Mouse (Mus musculus) urinary bladder, postnatal 14 days (tissue): ENCODE measurements around the gene Clstn2.

Source experiments
- DNase-seq: peaks from one replicate; pipeline ENCODE4 v3.0.0; 2021; ENCODE audit warnings: low spot score

Gene Clstn2

DNA sequence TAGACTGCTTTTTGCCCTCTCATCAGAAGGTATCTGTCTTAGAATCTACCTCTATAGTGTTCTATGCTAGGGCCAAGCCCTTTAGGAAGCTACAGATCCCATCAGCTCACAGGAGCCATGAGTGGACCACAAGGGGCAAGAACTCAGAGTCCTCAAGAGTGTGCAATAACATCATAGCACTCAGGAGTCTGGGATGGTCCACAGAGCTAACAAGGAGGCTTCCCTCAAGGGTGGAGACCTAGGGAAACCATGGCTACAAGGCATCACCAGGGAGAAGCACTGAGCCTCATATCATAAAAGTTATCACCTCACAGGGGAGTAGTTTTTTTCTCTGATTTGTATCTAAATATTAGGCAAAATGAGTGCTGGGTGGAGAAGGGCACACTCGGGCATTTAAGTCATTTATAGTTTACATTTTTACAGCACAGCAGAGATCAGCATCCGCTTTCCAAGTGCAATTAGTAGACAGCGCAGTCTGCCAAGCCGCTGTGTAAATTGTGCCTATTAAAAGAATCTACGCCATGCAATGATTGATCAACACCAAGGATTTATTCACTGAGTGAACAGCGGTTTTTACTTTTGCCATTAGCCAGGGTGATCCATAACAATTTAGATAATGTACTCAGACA lies 82.5 kb downstream of the Clstn2 start:
- no peak for DNase-seq

DNA sequence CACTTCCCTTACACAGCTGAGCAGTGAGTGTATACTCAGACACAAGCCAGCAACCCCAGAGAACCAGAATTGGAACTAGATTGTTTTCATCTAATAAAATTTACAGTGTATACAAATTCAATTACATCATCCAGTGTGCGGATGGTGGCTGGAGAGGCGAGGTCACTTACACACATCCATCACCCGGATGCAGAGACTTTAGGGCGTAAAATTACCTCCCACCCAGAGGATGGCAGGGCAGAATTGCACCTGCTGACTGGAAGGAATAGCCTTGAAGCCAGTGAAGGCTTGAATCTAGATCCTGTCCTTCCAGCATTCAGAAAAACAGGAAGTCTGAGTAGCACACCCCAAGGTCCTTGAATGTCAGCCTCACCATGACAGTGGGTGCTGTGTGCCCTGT lies 113.7 kb downstream of the Clstn2 start:
- DNase-seq: no peak

DNA sequence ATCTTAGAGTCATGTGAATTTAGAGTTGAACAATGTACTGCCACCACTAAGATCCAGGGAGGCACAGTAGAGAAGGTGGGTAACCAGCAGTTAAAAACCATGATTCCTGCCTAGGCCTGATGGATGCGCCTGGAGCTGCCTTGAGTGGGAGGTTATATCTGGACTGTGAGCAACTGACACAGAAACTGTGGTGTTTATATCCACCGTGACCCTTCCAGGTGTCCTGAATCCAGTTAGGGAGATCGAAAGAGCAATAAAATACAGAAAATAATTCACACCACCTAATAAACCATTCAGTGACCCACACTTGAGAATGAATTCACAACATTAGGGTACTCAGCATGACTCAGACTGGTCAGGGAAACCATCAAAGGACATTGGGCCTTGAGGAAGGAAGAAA lies 141.6 kb downstream of the Clstn2 start:
- no peak for DNase-seq

DNA sequence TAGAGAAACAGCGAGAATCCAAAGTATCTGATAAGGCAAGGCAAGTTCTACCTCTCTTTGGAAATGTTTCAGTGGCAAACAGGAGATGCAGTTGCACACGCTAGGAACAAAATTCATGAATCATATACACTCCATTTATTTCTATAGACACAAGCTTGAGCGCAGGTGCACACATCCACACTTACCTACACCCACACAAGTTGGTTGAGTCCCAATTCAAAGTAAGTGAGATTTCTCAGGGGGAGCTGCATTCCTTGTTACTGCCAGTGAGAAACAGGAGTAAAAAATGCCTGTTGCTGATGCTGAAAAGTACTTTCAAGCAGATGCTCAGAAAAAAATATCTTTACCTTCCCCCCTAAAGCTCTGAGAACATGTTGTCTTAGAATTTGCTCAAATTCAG lies 149.6 kb downstream of the Clstn2 start:
- DNase-seq: no peak

DNA sequence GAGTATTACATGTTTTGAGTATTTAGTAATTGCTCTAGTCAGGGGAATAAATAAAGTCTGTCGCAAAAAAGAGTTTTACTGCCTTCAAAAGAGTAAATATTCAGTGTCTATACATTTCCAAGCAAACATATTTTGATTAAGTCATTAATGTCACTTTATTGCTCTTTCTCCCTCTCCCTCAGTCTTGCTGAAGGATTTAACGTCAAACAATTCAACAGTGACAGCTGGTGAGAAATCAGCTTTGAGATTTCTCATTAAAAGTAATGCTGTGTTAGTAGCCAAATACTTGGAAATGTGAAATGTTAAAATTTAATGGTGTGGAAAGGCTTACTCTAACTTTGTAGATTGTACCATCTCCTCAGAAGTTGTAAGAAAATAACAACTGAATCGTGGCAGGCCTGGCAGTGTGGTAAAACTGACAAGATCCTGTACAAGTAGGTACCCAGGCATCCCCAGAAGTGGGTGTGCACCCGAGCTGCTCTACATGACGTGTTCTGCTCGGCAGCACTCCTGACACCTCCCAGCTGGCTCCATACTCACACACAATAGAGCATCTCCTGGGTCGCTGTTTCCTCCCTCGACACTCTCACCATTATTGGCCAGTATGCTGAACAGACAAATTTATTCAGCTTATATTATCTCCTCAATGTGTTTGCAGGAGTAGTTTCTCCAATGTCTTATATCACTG lies 165.8 kb downstream of the Clstn2 start:
- no peak for DNase-seq

DNA sequence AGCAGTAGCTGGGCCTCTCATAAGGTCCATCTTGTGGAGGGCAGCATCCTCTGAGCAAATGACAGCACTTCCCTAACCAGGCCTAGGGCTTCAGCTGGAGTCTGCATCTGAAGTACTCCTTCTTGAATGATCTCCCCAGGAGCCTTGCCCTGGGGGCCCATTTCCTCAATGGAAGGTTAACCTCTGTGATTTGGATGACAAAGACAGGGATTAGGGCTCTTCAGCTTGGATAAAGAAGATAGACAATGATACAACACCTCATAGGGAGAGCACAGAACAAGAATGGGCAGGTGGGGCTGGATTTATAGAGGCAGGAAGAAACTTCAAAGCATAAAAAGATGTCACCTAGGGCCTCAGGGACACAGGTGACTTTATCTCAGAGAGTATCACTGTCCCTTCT lies 180.1 kb downstream of the Clstn2 start:
- no peak for DNase-seq

DNA sequence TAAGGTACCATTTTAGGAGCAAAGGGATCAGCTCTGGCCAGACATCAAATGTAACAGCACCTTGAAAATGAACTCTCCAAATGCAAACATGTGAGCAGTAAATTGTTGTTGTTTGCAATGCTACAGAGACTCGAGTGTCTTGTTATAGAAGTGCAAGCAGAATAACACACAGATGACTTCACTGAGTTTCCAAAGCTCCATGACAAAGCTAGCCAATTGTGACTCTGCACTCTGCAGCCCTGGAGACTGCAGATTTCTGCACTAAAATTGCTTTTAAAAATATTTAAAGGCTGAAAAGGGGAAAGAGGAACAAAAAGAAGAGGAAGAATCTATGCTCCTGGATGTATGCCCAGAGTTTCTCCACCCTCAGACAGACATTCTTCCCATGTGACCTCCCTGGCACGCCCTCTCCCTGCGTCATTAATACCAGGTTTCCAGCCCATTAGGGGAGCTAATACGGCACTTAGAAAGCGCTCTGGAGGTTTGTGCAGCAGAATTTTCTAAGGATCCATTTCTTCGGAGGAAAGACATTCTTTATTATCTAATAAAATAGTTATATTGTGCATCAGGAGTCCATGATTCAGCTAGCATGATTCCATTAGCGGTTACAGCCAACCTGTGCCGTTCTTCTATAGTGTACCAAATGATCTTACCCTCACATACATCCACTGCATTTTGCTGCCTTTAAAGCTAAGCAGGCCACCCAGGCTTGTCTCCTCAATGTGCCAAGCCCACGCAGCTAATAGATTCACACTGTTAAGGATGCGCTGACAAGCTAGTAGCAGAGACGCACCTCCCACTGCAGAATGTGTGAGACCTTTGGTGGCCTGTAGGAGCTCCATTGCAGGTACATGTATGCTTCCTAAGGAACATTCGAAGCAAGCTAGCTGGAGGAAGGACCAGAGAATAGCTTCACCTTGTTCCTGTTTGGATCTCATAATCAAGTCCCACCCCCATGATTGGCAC lies 184.8 kb downstream of the Clstn2 start:
- DNase-seq: peak; percentile 4

DNA sequence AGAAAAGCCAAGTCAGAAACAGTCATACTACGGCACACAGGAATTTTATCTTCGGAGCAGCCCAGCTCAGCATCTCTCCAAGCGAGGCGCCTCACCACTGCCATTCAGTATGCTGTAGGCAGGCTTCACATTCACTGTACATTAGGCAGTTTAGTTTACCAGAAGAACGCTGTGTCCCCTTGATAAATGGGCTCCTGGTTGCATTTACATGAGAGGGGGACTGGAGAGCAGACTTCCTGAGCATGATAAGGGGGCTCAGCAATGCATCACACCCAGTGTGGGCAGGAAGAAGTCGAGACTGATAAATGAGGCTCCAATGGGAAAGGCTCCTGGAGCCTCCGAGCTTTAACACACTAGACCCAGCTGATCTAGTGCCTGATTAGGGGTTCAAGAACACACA lies 190.9 kb downstream of the Clstn2 start:
- no peak for DNase-seq

DNA sequence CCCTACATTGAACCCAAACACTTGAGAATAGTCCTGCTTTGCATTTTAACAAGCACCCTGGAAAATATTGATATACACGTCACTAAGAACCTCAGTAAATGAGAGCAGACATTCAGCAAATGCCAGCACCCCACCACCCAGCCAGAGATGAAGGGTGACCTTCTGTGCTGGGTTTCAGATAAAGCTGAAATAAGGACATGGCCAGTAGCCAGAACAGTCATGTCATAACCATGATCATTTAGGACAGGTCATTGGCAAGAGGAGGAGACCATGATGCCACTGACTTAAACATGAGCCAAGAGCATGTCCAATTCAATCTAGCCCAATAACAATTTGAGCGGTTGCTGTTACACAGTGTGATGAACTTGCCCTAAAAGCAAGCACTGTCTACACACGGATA lies 201.8 kb downstream of the Clstn2 start:
- DNase-seq: no peak

DNA sequence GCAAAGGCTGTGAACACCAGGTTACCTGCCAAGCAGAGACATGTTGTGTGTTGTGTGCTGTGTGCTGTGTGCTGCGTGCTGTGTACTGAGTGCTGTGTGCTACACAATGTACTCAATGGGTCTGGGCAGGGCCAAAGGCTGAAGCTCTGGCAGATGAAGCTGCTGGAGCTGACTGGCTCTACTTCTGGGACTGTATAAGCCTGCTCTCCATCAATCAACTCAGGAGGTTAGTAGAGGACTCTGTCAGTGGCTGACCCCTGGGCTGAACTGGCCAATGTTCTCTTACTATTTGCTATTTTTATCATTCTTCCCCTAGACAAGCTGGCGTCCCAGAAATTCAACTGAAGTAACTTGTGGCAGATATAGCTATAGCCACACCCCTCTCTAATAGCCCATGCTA lies 203.1 kb downstream of the Clstn2 start:
- DNase-seq: no peak

DNA sequence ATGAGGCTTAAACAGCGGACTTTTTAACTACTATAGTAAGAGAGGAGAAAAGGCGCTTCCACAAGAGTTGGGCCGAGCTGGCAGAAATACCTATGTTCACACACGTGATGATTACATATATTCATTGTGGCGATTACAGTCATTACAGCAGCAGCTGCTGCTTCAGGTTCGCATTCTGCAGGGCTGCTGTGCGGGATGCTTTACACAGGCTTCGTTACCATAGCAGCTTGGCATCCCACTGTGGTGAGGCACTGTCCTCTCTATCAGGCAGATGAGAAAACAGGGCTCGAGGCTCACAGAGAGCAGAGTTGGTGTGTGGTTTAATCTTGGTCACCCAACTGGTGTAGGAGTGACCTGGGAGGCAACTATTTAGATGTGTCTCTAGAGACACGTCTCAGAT lies 205.3 kb downstream of the Clstn2 start:
- DNase-seq: no peak

DNA sequence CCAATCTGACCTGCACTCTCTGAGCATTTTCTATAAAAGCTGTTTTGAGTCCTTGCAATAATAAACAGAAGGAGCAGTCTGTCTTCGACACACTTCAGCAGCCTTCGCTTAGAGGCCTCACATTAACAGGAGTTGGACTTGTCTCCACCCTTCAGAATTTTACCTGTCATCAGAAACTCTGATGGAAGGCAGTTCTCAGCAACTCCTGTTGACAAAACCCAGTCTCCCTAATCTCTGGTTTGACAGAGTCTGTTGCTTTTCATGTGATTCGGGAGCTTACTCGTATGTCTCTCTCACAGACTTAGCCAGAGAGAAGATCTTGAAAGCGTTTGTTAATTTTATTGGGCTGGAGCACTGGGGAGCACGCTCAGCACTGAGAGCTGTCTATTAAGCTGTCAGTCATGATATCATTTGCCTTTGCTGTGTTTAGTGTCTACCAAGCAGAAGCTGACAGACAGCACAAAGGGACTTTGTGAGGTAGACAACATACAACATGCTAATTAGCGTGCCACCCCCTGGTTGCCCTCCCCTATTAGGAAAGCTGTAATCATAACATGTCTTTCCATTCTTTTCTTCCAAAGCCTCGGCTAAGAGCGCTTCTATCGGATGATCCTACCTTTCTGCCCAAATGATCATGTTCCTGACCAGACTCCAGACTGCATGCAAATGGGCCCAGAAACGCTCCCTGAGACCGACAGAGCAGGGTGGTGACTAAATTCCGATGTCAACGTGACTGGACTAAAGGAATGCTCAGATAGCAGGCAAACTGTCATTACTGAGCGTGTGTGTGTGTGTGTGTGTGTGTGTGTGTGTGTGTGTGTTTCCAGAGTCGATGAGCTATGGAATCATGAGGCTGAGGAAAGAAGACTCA lies 206.7 kb downstream of the Clstn2 start:
- DNase-seq: no peak

DNA sequence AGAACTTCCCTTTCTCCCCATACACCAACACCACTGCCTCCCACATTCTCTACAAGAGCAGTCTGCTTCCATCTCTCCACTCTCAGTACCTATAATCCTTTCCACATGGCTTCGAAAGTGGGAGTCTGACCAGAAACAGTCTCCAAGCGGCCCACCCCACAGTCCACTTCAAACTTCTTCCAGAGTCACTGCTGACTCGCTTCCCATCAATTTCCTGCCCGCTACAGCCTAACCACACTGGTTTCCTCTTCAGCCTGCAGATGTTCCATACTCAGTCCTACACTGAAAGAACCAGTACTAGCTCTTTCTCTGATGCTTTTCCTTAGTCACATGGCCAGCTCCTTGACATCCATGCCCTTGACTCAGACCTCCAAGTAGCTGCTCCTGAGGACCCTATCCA lies 215.9 kb downstream of the Clstn2 start:
- DNase-seq: no peak

DNA sequence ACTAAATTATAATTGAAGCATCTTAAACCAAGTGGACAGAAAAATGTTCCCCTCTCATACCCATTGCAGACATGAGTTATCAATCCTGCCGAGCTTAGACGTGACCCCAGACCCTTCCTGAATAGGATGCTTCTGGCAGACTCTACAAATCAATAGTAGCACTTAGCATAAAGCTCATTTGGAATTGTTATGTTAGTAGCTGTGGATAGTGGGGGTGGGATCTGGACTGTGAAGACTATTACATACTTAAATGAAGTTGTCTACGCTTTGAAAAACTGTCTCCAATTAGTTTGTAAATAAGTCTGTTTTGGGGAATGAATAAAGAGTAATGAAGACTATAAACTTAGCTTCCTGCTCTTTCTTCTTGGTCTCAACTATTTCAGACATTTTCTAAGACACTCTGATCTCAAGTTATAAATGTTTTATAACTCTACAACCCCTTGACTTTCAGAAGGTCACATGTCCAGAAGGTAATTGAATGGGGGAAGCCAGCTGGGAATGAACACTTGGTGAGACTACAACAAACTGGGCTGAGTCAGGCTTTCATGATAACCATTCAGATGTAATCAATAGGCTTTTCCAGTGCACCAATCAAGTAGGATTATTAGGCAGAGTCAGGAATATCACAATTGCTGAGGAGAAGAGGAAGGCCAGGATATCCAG lies 216.7 kb downstream of the Clstn2 start:
- DNase-seq: no peak

DNA sequence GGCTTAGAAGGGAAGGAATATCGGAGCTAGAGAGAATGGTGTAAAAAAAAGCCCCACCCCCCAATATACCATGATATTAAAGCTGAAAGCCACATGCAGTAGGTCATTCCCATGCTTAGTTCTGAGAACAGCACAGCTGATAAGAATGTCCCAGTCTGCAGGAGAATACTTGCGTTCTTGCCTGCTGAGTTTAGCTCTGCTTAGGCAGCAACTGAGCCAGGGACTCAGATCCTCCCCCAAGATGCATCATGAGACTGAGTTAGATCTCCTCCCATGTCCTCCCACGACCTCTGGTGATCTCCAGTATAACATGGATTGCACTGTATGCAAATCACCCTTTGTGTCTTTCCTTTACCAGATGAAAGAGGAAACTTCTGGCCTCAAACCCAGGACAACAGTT lies 219.8 kb downstream of the Clstn2 start:
- DNase-seq: peak; percentile 6

DNA sequence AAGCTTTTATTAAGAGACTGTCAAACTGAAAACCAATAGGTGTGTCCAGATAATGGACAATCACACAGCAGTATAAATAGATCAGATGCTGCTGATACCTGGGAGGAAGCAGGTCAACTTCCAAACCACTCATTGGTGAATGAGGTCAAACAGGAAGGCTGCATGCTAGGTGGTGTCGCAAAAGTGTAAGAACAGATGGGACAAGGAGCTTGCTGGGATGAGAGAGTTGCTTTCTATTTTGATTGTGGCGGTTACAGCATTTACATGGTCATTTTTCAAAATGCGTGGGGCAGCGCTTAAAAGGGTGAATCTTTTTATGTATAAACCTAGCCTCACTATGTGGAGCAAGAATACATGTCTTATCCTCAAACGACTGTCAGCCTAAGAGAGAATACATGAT lies 225.9 kb downstream of the Clstn2 start:
- DNase-seq: no peak

DNA sequence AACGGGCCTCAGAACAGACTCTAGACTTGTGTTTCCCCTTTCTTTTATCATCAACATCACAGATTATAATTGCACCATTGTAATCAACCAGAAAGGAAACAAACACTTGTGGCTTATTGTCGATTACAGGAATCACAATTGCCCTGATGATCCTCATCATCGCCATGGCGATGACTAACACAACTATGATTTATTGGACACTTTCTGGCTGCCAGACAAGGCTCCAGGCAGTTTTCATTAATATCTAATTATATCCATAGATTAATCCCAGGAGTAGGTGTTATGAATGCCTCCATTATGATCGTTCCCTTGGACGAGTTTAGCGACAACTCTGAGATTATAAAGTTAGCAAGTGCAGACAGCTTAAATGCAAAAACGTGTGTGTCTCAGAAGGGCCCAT lies 239.3 kb downstream of the Clstn2 start:
- DNase-seq: no peak

DNA sequence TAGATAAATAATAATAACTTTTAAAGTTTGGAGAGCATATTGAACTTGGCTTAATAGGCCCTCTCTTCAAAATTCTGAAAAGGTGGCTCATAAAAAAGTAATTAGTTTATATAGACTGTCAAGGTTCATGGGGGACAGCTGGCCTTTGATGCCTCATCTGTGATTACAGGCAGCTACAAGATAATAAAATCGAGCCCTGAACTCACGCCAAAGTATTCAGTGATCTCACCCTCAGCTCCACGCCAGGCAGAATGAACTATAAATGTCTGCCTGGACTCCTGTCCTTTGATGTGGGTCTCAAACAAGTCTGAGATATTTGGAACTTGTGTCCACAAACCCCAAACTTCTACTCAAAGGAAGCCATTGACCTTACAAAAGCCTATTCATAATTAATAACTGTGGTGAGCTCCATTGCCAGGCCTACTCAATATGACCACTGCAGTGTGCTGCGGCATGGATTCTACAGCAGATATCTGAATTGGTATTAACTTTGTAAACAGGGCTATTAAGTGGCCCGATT lies 244.8 kb downstream of the Clstn2 start:
- no peak for DNase-seq

DNA sequence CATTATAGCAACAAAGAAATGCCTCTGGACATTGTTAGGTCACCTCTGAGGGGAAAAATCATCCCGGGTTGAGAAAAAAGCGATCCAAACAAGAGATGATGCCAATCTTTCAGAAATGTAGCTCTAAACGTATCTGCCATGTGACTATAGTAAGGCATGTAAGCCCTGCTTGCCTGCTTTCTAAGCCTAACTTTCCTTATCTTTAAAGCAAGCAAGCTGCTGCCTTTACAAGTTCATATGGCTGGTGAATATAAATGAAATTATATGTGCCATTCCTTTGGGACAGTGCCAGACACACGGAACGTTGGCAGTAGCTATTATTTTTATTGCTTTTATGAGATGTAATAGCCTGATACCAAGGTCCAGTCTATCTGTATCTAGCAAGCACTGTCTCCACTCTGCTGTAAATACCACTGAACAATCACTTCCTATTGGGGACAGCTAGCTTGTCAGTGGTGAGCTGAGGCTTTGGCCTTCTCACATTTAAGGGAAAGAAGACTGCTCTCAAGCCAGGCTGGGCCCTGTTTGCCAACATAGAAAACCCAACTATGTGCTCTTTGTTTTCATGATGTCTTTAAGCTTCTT lies 252.9 kb downstream of the Clstn2 start:
- DNase-seq: no peak

DNA sequence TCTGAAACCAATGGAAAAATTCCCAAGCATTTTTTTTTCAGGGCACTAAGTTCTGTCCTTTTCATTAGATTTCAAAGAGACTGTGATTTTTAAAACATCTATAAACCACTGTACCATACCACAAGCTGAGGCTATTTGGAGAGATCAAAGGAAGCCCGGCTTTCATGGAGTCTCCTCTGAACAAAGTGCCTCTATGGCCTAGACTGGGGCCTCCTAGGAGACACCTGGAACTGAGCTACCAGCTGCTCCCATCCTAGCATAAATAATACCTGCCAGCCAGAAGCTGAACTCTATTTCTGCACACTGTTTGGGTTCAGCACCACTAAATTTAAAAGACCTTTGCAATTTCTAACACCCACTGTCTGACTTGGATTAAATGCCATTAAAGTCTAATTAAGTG lies 257.2 kb downstream of the Clstn2 start:
- DNase-seq: no peak

DNA sequence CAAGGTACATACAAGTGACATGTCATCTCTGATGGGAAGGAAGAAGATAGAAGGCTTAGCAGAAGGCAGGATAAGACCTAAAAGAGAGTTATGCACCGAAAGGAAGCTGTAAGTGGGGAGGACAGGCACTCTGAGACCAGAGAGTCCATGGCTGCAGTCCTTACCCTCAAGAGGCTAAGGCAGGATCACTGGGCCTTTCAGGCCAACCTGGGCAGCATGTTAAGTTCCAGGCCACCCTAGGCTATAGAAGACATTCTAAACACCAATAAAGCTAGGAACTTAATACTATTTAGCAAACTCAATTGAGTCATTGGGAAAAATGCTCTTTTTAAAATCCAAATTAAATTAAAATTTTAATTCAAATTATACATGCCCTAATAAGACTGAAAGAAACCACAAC lies 258.0 kb downstream of the Clstn2 start:
- no peak for DNase-seq
